Comparison of ENCODE assay signal across 16 mouse cellular contexts in the genomic region with DNA sequence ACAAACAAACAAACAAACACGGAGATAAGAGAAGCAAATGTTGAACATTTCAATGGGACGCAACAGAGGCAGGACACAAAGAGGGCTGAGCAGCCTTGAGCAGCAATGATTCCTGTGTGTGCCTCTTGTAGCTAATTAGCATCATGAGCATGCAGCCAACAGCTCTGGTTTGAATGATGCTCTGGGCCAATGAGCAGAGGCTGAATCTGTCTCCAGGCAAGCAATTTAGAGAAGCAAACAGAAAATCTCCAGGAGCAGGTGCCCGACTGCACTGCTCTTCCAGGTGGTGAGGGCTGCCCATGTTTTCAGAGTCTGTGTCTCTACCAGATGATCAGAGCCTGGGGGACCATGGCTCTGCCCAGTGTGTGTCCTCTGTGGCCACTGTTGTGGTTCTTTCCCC.
DNase-seq lines count a peak whose midpoint lies in the region; ATAC-seq and TF ChIP-seq lines count a peak whose summit lies in the region.
"Had no signal": no experiment of that assay in that cellular context is flagged by ENCODE, and none has a peak within 500 bp of the region (broad histone marks: within the 10 kb centered on the region; RNA-seq: fewer than 3 reads in every experiment).

No protein-coding gene starts in this region.

- no peak overlapping the region for H3K4me3 ChIP-seq in embryonic facial prominence, embryonic 14.5 days (ENCODE audit: low read depth, low read length)
- no peak overlapping the region for H3K4me3 ChIP-seq in embryonic facial prominence, embryonic 10.5 days
- H3K4me3 ChIP-seq in midbrain, postnatal 0 days (ENCODE audit: low read depth, low read length), result no peak overlapping the region
- H3K4me3 ChIP-seq: heart, embryonic 13.5 days; lung, embryonic 15.5 days; megakaryocyte, embryonic 14.5 days had no signal

- intact Hi-C loops in left cerebral cortex, postnatal 4 days (cut with DNase I), result no loop called here

- H3K9ac ChIP-seq in embryonic facial prominence, embryonic 14.5 days (ENCODE audit: low read depth, low read length), result no peak overlapping the region
- no peak overlapping the region for H3K9ac ChIP-seq in midbrain, postnatal 0 days (replicated peaks; ENCODE audit: low read length, poor library complexity, severe bottlenecking)
- H3K9ac ChIP-seq: heart, embryonic 13.5 days; lung, embryonic 15.5 days had no signal

- H3K9me3 ChIP-seq in embryonic facial prominence, embryonic 14.5 days (ENCODE audit: control insufficient read depth, low read length), result no peaks in the 10 kb centered on the region
- H3K9me3 ChIP-seq in embryonic facial prominence, embryonic 10.5 days, result no peaks in the 10 kb centered on the region
- H3K9me3 ChIP-seq in midbrain, postnatal 0 days (ENCODE audit: low read length), result no peaks in the 10 kb centered on the region
- H3K9me3 ChIP-seq: heart, embryonic 13.5 days; lung, embryonic 15.5 days had no signal

- ATAC-seq in embryonic facial prominence, embryonic 14.5 days (ENCODE audit: low read depth), result no peak
- ATAC-seq in midbrain, postnatal 0 days (ENCODE audit: low FRiP score), result no peak
- ATAC-seq in megakaryocyte progenitor cell, adult 5-6 weeks (replicated peaks; ENCODE audit: poor library complexity), result no peak

- H3K4me2 ChIP-seq in embryonic facial prominence, embryonic 14.5 days (ENCODE audit: low read depth, low read length), result no peak overlapping the region
- no peak overlapping the region for H3K4me2 ChIP-seq in midbrain, postnatal 0 days (ENCODE audit: low read depth, low read length, poor library complexity, severe bottlenecking)
- H3K4me2 ChIP-seq: heart, embryonic 13.5 days; liver, embryonic 11.5 days; lung, embryonic 15.5 days had no signal

- WGBS in embryonic facial prominence, embryonic 14.5 days, result 71% methylated on average over 3 of the region's 3 CpGs
- 72% methylated on average over 3 of the region's 3 CpGs for WGBS in embryonic facial prominence, embryonic 10.5 days
- WGBS in midbrain, postnatal 0 days, result 71% methylated on average over 3 of the region's 3 CpGs

- H3K27ac ChIP-seq in embryonic facial prominence, embryonic 14.5 days (replicated peaks; ENCODE audit: low read depth, low read length), result no peak overlapping the region
- no peak overlapping the region for H3K27ac ChIP-seq in embryonic facial prominence, embryonic 10.5 days (replicated peaks)
- no peak overlapping the region for H3K27ac ChIP-seq in midbrain, postnatal 0 days (ENCODE audit: low read depth, low read length)
- H3K27ac ChIP-seq: heart, embryonic 13.5 days; lung, embryonic 15.5 days had no signal

- no peaks in the 10 kb centered on the region for H3K36me3 ChIP-seq in embryonic facial prominence, embryonic 14.5 days (ENCODE audit: control insufficient read depth, insufficient read depth, low read length)
- no peaks in the 10 kb centered on the region for H3K36me3 ChIP-seq in embryonic facial prominence, embryonic 10.5 days (replicated peaks)
- no peaks in the 10 kb centered on the region for H3K36me3 ChIP-seq in midbrain, postnatal 0 days (ENCODE audit: insufficient read depth, low read length)
- H3K36me3 ChIP-seq: heart, embryonic 13.5 days; lung, embryonic 15.5 days had no signal

- no peaks in the 10 kb centered on the region for H3K27me3 ChIP-seq in embryonic facial prominence, embryonic 14.5 days (replicated peaks; ENCODE audit: control insufficient read depth, insufficient read depth, low read length)
- no peaks in the 10 kb centered on the region for H3K27me3 ChIP-seq in embryonic facial prominence, embryonic 10.5 days (replicated peaks; ENCODE audit: low read depth, poor library complexity, severe bottlenecking)
- no peaks in the 10 kb centered on the region for H3K27me3 ChIP-seq in midbrain, postnatal 0 days (ENCODE audit: insufficient read depth, low read length)
- H3K27me3 ChIP-seq: heart, embryonic 13.5 days; lung, embryonic 15.5 days; megakaryocyte, embryonic 14.5 days had no signal

- TF ChIP-seq CTCF in midbrain, postnatal 0 days (IDR thresholded peaks at IDR 0.05), result no peak

- peaks cover 3% of the 10 kb centered on the region; the same call in 1 of the 2 replicates for H3K4me1 ChIP-seq in embryonic facial prominence, embryonic 14.5 days (ENCODE audit: control insufficient read depth, insufficient read depth, low read length)
- H3K4me1 ChIP-seq in embryonic facial prominence, embryonic 10.5 days, result peaks cover 6% of the 10 kb centered on the region
- no peaks in the 10 kb centered on the region for H3K4me1 ChIP-seq in midbrain, postnatal 0 days (ENCODE audit: insufficient read depth, low read length)
- H3K4me1 ChIP-seq: lung, embryonic 15.5 days; megakaryocyte, embryonic 14.5 days had no signal

- DNase-seq in embryonic facial prominence, embryonic 14.5 days (ENCODE audit: low spot score), result peak; percentile 34
- DNase-seq in embryonic facial prominence, embryonic 10.5 days (ENCODE audit: low spot score), result no peak
- peak; percentile 42 for DNase-seq in left cerebral cortex, postnatal 4 days
- no peak for DNase-seq in left cerebral cortex, adult 8-10 months (ENCODE audit: low spot score in 2 of 2)
- DNase-seq in cerebellum, postnatal 14 days, result peak; percentile 56 to 66
- peak; percentile 66 for DNase-seq in midbrain, postnatal 0 days (ENCODE audit: low spot score)
- no peak for DNase-seq in adrenal gland, adult 2 months
- DNase-seq: adrenal gland, adult 8-10 months; gastrocnemius, postnatal 36 days; spleen, adult 18-20 months; thymus, postnatal 36 days had no signal

Comparison
In these comparisons a context has a peak if more than half of its experiments do, and no peak if none do; other contexts are left out.
1. DNase-seq: peak in embryonic facial prominence, embryonic 14.5 days (single experiment), left cerebral cortex, postnatal 4 days (single experiment), cerebellum, postnatal 14 days (2 of 2) and midbrain, postnatal 0 days (single experiment); none in embryonic facial prominence, embryonic 10.5 days (single experiment), left cerebral cortex, adult 8-10 months (0 of 2) and adrenal gland, adult 2 months (single experiment).